Mouse (Mus musculus): Measurements from ENCODE around the gene Fscn3.

Fscn3 gene

GRCm38 (mm10) chr6:28427096-28427839, at the start of gene Fscn3:
TSS of gene Fscn3 (plus strand) at chr6:28427789.
- peak; percentile 29 for DNase-seq (ENCODE audit: low spot score)

DNA sequence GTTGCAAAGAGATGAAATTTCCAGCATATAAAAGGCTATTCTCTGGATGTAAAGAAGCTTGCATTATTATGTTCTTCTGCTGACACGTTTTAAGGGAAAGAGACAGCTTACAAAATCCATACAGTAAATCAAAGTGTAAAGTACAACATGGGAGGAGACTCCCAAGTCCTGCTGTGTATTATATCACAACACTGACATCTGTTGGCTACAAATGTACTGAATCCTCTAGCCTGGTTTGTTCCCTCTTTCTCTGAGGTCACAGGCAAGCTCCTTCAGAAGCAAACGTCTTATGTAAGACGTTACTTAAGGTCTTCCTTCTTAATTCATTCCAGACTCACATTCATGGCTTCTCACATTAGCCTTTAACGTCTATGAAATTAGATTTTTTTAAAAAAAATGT, 45.6 kb upstream of the Fscn3 start:
- no peak for DNase-seq (ENCODE audit: low spot score)

GRCm38 (mm10) chr6:28385169-28385568, 42.4 kb upstream of the Fscn3 start:
- DNase-seq (ENCODE audit: low spot score) = no peak

GRCm38 (mm10) chr6:28389038-28389437, 38.6 kb upstream of the Fscn3 start:
- DNase-seq (ENCODE audit: low spot score) = no peak

DNA sequence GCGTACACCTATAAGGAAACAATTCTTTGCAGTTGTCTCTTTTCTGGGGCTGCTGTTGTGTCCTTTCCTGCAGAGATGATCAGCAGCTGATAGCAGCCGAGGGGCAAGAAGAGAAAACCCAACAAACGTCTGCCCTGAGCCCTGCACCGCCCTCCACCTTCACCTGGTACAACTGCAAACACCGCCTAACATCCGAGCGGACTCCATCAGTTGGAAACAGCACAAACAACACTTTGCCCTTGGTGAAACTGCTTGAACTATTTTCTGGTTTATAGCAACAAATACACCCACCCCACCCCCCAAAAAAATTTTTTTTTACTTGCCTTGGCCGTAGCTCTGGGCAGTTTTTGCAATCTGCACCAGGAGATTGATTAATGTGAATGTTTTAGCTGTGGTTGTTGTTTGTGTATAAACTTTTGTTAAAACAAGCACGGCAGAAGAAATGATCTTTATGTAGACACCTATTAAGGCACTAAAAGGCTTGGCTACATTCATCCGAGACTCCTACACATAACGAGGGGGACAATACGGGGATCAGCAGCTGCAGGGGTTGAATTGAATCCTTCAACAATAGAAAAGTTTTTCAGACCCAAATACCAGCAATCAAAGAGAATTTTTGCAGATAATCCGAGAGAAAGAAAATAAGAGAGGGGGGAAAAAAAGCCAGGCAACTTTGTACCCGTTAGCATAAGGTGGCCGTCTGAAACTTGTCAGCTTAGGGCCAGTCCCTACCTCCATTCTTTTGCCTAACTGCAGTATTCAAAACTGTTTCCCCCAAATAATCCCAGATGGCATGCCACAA, 31.3 kb upstream of the Fscn3 start:
- DNase-seq (ENCODE audit: low spot score) = no peak

DNA sequence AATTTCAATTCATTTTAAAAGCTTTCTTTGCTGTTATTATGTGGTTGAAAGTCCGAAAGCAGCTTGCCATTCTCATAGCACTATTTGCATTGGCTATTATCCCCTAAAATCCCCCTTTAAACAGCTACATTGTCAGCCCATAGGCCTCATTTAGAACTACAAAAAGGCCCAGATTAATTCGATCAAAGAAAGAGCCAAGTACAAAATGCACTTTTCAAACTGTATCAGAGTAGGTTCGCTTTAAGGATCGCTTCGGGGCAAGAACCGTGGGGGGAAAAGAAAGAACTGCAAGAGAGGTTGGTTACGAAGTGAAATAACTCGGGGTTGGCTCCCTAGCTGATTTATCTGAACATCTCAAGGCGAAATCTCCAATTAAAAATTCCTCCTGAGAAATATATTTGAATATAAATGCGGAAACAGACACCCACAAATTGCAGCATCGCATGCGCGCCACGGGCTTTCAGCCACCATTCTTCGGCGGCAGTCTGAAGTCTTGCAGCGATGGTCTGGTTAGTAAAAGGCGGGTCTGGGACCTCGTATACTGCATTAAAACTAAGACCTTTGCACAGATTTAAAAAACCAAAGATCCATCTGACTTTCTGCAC, 30.6 kb upstream of the Fscn3 start:
- no peak for DNase-seq (ENCODE audit: low spot score)

GRCm38 (mm10) chr6:28397681-28398203, 29.8 kb upstream of the Fscn3 start, which contains the start of gene Zfp800:
TSS of gene Zfp800 (minus strand) at chr6:28398005.
- no peak for DNase-seq (ENCODE audit: low spot score)

DNA sequence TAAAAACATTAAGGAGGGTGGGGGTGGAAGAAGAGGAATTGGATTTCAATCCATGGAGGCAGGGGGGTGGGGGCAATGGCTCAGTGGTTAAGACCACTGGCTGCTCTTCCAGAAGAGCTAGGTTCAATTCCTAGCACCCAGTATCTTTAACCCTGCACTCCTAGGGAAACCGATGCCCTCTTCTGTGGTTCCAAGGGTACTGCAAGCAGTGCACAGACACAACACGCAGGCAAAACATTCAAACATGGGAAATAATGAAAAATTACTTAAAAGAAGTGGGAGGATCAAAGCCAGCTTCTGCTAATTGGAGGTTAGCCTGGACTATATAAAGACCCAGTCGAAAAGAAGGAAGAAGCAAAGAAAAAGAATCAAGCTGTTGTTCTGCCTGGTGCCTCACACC, 28.9 kb upstream of the Fscn3 start:
- no peak for DNase-seq (ENCODE audit: low spot score)

- DNase-seq (ENCODE audit: low spot score) = no peak
Measured at GRCm38 (mm10) chr6:28399791-28400190, 27.8 kb upstream of the Fscn3 start.

DNA sequence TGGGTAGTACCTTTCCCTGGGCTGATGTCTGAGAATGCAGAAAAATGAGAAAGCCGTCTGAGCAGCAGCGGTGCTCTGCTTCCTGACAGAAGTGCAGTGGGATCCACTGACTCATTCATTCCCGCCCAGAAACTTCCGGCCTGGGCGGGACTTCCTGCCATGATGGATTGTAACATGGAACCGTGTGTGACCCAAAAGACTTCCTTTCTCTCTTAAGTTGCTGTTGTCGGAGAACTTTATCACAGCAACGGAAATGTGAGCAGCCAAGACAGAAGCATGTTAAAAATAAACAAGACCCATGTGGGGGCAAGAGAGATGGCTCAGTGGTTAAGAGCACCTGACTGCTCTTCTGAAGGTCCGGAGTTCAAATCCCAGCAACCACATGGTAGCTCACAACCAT, 17.5 kb upstream of the Fscn3 start:
- DNase-seq (ENCODE audit: low spot score) = no peak

DNA sequence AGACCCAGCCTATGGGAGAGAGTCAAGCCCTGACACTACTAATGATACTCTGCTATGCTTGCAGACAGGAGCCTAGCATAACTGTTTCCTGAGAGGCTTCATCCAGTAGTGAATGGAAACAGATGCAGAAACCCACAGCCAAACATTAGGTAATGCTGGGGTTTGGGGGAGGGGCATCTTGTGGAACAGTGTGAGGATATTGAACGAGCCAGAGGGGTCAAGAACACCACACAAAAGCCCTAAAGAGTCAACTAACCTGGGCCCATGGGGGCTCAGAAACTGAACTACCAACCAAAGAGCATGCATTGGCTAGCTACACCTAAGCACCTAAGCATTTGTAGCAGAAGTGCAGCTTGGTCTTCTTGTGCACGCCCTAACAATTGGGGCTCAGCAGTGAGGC, 16.4 kb upstream of the Fscn3 start:
- no peak for DNase-seq (ENCODE audit: low spot score)

GRCm38 (mm10) chr6:28416981-28417380, 10.6 kb upstream of the Fscn3 start:
- no peak for DNase-seq (ENCODE audit: low spot score)

GRCm38 (mm10) chr6:28418449-28418848, 9.1 kb upstream of the Fscn3 start:
- DNase-seq (ENCODE audit: low spot score) = peak; percentile 68

- DNase-seq (ENCODE audit: low spot score) = no peak
Measured at GRCm38 (mm10) chr6:28419673-28420072, 7.9 kb upstream of the Fscn3 start.

DNA sequence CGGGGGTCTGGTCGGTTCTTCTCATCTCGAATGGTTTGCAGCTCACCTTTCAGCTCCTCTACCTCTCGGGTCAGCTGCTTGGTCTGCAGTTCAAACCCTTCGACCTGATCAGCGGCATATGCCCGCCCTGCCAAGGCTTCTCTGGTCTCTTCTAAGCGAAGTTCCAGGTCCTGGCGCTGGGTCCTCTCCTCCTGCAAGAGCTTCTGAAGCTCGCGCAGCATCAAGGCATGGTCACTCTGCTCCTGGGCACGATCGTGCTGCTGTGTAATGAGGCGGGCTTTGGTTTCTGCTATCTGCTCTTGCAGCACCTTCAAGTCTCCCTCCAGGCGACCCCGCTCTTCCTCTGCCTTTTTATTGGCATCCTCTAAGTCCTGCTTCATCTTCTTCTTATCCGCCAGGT, 7.2 kb upstream of the Fscn3 start:
- DNase-seq (ENCODE audit: low spot score) = no peak

- no peak for DNase-seq (ENCODE audit: low spot score)
Measured at GRCm38 (mm10) chr6:28420865-28421264, 6.7 kb upstream of the Fscn3 start.

DNA sequence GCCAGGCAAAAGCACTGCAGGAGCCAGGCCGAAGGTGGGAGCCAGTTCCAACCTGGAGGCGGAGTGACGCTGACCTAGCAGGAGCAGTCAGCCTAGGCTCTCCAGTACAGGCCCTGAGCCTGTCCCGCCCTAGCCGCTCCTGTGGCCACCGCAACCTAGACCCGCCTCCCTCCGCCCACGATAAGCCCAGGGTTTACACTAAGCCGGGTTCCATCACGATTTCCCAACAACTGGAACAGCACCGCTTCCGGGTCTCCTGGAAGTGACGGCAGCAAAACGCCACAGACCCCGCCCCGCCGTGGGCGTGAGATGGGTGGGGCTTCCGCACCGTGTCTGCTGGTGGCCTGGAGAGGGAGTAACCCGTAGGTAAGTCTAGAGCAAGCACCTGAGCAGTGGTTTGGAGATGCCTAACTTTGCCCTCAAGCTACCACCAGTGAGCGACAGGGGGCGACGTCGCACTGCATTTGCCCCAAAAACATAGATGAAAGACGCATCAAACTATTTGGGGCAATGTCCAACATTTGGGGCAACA, 6.1 kb upstream of the Fscn3 start:
- DNase-seq (ENCODE audit: low spot score) = peak; percentile 97

- DNase-seq (ENCODE audit: low spot score) = no peak
Measured at GRCm38 (mm10) chr6:28422651-28423290, 4.8 kb upstream of the Fscn3 start.

DNA sequence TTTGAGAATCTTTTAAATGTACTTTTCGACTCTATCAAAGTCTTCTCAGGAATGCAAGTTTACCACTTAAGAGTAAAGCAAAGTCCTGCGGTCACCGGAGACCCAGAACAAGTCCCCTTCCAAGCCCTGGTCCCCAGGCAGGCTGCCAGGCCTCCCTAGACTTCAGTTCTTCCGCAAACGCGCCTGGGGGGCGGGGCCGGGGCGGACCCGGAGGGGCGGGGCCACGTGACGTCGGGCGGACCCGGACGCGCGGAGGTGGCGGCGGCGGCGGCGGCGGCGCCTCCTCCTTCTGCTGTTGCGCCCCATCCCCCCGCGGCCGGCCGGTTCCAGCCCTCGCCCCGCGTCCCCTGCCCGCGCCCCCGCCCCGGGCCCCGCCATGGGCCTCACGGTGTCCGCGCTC, 4.3 kb upstream of the Fscn3 start, which contains the start of gene Arf5:
Gene Arf5 (plus strand): TSS at position 248 of the 400 bp plus-strand sequence.
- peak; percentile 96 for DNase-seq (ENCODE audit: low spot score)

GRCm38 (mm10) chr6:28423767-28424695, 3.6 kb upstream of the Fscn3 start:
- DNase-seq (ENCODE audit: low spot score) = peak; percentile 56

GRCm38 (mm10) chr6:28425019-28425418, 2.6 kb upstream of the Fscn3 start:
- DNase-seq (ENCODE audit: low spot score) = no peak

Measured in urinary bladder, postnatal 14 days (tissue).